Mouse (Mus musculus) spleen, adult 2 months (tissue): ENCODE data around the gene Proser2. TPM values are rescaled to one million over a fixed set of nuclear protein-coding genes. Genes with fewer than 3 reads are reported as not detected.

Source experiments
- DNase-seq, 2 experiments: peaks; one replicate each; pipeline versions ENCODE4 v3.0.0 to v3.0.0-alpha.2; 2012 to 2021; ENCODE audit warnings: low spot score in 2 of 2, low read depth in 1 of 2
- H3K27ac ChIP-seq: fragments of 200-500 bp; 2 replicates; pipeline ENCODE4 v1.5.1; 2012; ENCODE audit warnings: low read length, inconsistent platforms; ENCODE audit not compliant: insufficient read depth
- H3K27me3 ChIP-seq: fragments of 200-500 bp; 2 replicates; pipeline ENCODE4 v1.6.1; 2012; ENCODE audit warnings: mild to moderate bottlenecking, moderate library complexity, low read length, inconsistent platforms; ENCODE audit not compliant: control insufficient read depth, insufficient read depth
- H3K36me3 ChIP-seq: fragments of 200-500 bp; 2 replicates; pipeline ENCODE4 v1.6.1; 2012; ENCODE audit warnings: mild to moderate bottlenecking, low read length, inconsistent platforms; ENCODE audit not compliant: control insufficient read depth, insufficient read depth
- H3K4me1 ChIP-seq: fragments of 200-500 bp; 2 replicates; pipeline ENCODE4 v1.6.1; 2011; ENCODE audit warnings: inconsistent platforms; ENCODE audit not compliant: control insufficient read depth, insufficient read depth, insufficient read length
- H3K4me3 ChIP-seq: fragments of 200-500 bp; 2 replicates; pipeline ENCODE4 v1.5.1; 2011; ENCODE audit warnings: mild to moderate bottlenecking, inconsistent platforms; ENCODE audit not compliant: insufficient read depth, insufficient read length; ENCODE audit errors: extremely low read depth
- CTCF ChIP-seq: fragments of 200-500 bp; IDR thresholded peaks from 2 replicates; pipeline ENCODE4 v1.5.1; 2011; ENCODE audit warnings: mild to moderate bottlenecking, inconsistent platforms; ENCODE audit not compliant: insufficient read depth, insufficient read length, insufficient replicate concordance; ENCODE audit errors: extremely low read depth
- POLR2A ChIP-seq: fragments of 200-500 bp; IDR thresholded peaks from 2 replicates; pipeline ENCODE4 v1.6.1; 2011; ENCODE audit warnings: low read depth, low read length, inconsistent platforms
- WGBS: fragments of 180-500 bp; shearing (Covaris S2); methylation state at CpG from one replicate; pipeline ENCODE4 v1.1.7; 2018; 5-methylcytosine and 5-hydroxymethylcytosine counted together
- polyA plus RNA-seq: library from polyadenylated mRNA; depleted of rRNA; stranded (reverse); fragments of >200 nt; gene quantifications from 2 replicates; pipeline ENCODE4 v1.2.3, GENCODE M21; 2012; rRNA removed

Gene Proser2
- 9.7 and 10.6 TPM in 2 replicates for polyA plus RNA-seq

- DNase-seq: peak in 1 of 2 experiments; percentile 4
- Histone ChIP-seq H3K27ac (peak within 1 kb of the TSS; percentile 23; the same call in 1 of the 2 replicates), H3K36me3 (no peaks in the 10 kb centered on the region), H3K4me1 (peaks cover 3% of the 10 kb centered on the region; the same call in 1 of the 2 replicates), H3K27me3 (peaks cover 9% of the 10 kb centered on the region; the same call in 1 of the 2 replicates), H3K4me3 (peak within 1 kb of the TSS; percentile 41; the same call in 1 of the 2 replicates)
- 3% methylated on average over 83 of the region's 83 CpGs for WGBS
- no peak for TF ChIP-seq POLR2A
- TF ChIP-seq CTCF: no peak
Observed at GRCm38 (mm10) chr2:6129555-6130355, at the start of gene Proser2. Gene Proser2 (minus strand): TSS chr2:6130211.

GRCm38 (mm10) chr2:6179749-6180117, 49.7 kb upstream of the Proser2 start:
- no peaks in the 10 kb centered on the region for H3K4me1 ChIP-seq
- no peak overlapping the region for H3K4me3 ChIP-seq
- no peak for DNase-seq
- H3K36me3 ChIP-seq: no peaks in the 10 kb centered on the region
- no peaks in the 10 kb centered on the region for H3K27me3 ChIP-seq
- 81% methylated on average over 1 of the region's 1 CpGs for WGBS
- no peak for TF ChIP-seq CTCF
- TF ChIP-seq POLR2A: no peak
- H3K27ac ChIP-seq: no peak overlapping the region

- Histone ChIP-seq H3K36me3 (no peaks in the 10 kb centered on the region), H3K27me3 (no peaks in the 10 kb centered on the region), H3K4me1 (no peaks in the 10 kb centered on the region), H3K27ac (no peak overlapping the region), H3K4me3 (no peak overlapping the region)
- 88% methylated on average over 16 of the region's 16 CpGs for WGBS
- DNase-seq: no peak
- no peak for TF ChIP-seq POLR2A
- TF ChIP-seq CTCF: no peak
Observed at GRCm38 (mm10) chr2:6178901-6179748, 49.1 kb upstream of the Proser2 start.

GRCm38 (mm10) chr2:6173013-6173412, 43.0 kb upstream of the Proser2 start:
- no peak overlapping the region for H3K4me3 ChIP-seq
- H3K27ac ChIP-seq: no peak overlapping the region
- no peak for DNase-seq
- no peak for TF ChIP-seq CTCF
- no peaks in the 10 kb centered on the region for H3K4me1 ChIP-seq
- WGBS: 73% methylated on average over 3 of the region's 3 CpGs
- H3K27me3 ChIP-seq: no peaks in the 10 kb centered on the region
- H3K36me3 ChIP-seq: no peaks in the 10 kb centered on the region

DNA sequence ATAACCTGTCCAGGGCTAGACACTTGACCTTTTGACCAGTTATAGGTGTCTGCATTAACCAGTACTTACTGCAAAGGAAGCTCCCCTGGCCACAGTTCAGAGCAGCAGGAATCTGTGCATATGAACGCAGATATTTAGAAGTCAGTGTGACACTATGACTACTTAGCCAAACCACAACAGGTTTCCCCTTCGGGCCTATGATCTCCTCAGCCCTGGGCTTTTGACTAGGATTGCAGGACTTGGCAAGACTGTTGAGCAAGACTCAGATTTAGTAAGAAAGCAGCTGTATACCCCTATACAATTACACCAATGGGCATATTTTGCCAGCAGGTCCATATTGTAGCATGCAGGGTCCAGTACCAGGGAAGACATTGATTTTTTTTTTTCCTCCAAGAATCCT, 38.5 kb upstream of the Proser2 start:
- TF ChIP-seq CTCF (no peak), POLR2A (no peak)
- no peaks in the 10 kb centered on the region for H3K4me1 ChIP-seq
- no peaks in the 10 kb centered on the region for H3K36me3 ChIP-seq
- H3K27me3 ChIP-seq: no peaks in the 10 kb centered on the region
- no peak for DNase-seq
- WGBS: 74% methylated on average over 2 of the region's 2 CpGs
- H3K27ac ChIP-seq: no peak overlapping the region
- H3K4me3 ChIP-seq: no peak overlapping the region

DNA sequence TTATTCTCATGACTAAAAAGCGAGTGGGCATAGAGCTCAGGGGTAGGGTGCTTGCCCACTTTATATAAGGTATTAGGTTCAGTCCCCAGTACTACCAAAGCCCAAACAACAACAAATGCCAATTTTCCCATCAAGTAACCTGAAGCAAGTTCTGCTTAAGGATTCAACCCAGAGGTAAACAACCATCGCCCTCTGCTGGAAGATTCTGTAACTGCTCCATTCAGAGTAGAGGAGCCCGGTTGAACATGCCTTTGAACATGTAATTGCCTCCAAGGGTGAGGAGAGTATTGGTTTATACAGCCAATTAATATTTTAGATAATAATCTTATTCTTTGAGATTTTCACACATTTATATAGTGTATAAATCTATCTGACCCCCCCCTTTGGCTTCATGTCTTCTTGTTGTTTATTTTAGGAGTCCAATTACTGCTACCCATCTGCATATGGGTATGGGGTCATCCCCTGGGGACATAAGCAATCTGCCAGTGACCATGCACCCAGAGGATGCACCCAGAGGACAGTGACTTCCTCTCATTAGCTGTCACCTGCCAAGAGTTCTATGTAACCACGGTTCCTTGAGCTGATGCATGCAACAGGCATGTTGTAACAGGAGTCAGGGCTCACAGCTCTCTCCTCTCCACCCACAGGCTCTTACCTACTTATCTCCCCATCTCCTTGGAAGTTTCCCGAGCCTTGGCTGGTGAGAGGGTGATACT, 38.0 kb upstream of the Proser2 start:
- Histone ChIP-seq H3K4me1 (no peaks in the 10 kb centered on the region), H3K27ac (no peak overlapping the region), H3K4me3 (no peak overlapping the region), H3K27me3 (no peaks in the 10 kb centered on the region), H3K36me3 (no peaks in the 10 kb centered on the region)
- peak; percentile 40; the same call in 1 of the 2 replicates for TF ChIP-seq CTCF
- no peak for TF ChIP-seq POLR2A
- DNase-seq: peak; percentile 27 to 58
- WGBS: 33% methylated on average over 5 of the region's 5 CpGs
